Mouse (Mus musculus): Measurements from ENCODE around the gene Etv6.

DNA sequence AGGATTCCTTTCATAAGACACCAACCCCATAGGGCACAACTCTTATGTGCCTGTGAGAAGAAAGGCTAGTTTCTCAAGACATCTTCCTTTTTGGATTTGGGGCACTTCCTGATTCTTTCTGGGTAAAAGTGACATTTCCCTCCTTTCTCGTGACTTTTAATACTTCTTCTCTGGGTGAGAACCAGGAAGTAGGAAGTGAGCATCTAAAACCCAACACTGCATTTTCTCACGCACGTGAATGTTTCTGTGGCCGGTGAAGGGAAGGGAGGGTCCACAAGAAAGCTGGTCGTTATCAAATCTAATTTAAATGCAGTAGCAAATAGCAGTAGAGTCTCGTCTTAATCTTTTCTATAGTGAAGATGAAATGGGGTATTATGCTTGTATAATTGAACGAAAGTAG is 36.9 kb downstream of the Etv6 start:
- TF ChIP-seq CTCF (IDR thresholded peaks at IDR 0.05; ENCODE audit: low read depth, low read length) (no peak), POLR2A (IDR thresholded peaks at IDR 0.05; ENCODE audit: borderline replicate concordance, low read depth, low read length) (no peak)
